Mouse (Mus musculus) heart, embryonic 11.5 days (tissue): ENCODE data around the gene Bend3. TPM values are rescaled to one million over a fixed set of nuclear protein-coding genes. Genes with fewer than 3 reads are reported as not detected.

Experiments used
- ATAC-seq: fragments of 200-750 bp; cut with Nextera tagmentation; replicated peaks from 2 replicates; pipeline ENCODE4 v1.8.0; 2017; ENCODE audit warnings: moderate library complexity; ENCODE audit not compliant: insufficient number of reproducible peaks, low FRiP score, low TSS enrichment
- H3K27ac ChIP-seq: fragments of 300-500 bp; sonication (generic); 2 replicates; pipeline ENCODE4 v1.5.1; 2014; ENCODE audit warnings: mild to moderate bottlenecking, low read depth, low read length
- H3K27me3 ChIP-seq: fragments of 300-500 bp; sonication (generic); 2 replicates; pipeline ENCODE4 v1.6.1; 2014; ENCODE audit warnings: mild to moderate bottlenecking, low read length, mixed read lengths; ENCODE audit not compliant: control insufficient read depth, insufficient read depth
- H3K36me3 ChIP-seq: fragments of 300-500 bp; sonication (generic); 2 replicates; pipeline ENCODE4 v1.6.1; 2014; ENCODE audit warnings: mild to moderate bottlenecking, low read length, moderate library complexity, mixed read lengths; ENCODE audit not compliant: control insufficient read depth, insufficient read depth
- H3K4me1 ChIP-seq: fragments of 300-500 bp; sonication (generic); 2 replicates; pipeline ENCODE4 v1.6.1; 2014; ENCODE audit warnings: low read length; ENCODE audit not compliant: control insufficient read depth, insufficient read depth
- H3K4me2 ChIP-seq: fragments of 300-500 bp; sonication (generic); 2 replicates; pipeline ENCODE4 v1.6.1; 2014; ENCODE audit warnings: mild to moderate bottlenecking, moderate library complexity
- H3K4me3 ChIP-seq: fragments of 300-500 bp; sonication (generic); 2 replicates; pipeline ENCODE4 v1.5.1; 2014; ENCODE audit warnings: low read depth, low read length
- H3K9ac ChIP-seq: fragments of 300-500 bp; sonication (generic); 2 replicates; pipeline ENCODE4 v1.6.1; 2014; ENCODE audit warnings: mild to moderate bottlenecking, low read depth, low read length, moderate library complexity
- H3K9me3 ChIP-seq: fragments of 300-500 bp; sonication (generic); replicated peaks from 2 replicates; pipeline ENCODE4 v1.6.1; 2016; ENCODE audit warnings: low read length; ENCODE audit not compliant: control insufficient read depth
- WGBS: fragments of 180-500 bp; shearing (Covaris S2); extraction: QIAGEN DNeasy Blood & Tissue Kit; methylation state at CpG from one replicate; pipeline ENCODE4 v1.1.7; 2014; ENCODE audit not compliant: insufficient replicate concordance; 5-methylcytosine and 5-hydroxymethylcytosine counted together
- polyA plus RNA-seq: library from polyadenylated mRNA; unstranded; fragments of >200 nt; fragmentation: Nextera tagmentation; extraction: Ambion mirVana; gene quantifications from 2 replicates; pipeline ENCODE4 v1.2.1, GENCODE M21; 2014

Bend3 gene
- polyA plus RNA-seq, 1 experiment from 2014 or later: 3.9 TPM

DNA sequence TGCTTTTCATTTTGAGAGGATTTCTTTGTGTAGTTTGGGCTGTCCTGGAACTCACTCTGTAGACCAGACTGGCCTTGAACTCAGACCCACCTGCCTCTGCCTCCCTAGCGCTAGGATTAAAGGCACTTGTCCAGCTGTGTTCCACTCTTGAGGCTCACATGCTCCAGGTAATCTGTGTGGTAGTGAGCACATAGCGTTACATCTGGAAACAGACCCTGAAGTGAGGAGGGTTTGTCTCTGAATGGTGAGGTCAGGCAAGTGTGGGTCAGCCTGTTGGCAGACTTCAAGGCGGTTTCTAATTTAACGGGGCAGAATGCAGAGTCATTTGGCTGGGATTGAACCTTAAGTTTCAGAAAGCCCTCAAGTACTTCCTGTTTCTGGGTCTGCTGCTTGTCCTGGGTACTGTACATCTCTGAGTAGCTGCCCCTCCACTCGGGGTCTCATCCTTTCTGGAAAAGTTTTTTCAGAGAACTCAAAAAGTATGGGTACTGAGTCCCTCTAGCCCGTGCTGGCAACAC, 7.2 kb downstream of the Bend3 start:
- no peak for ATAC-seq
- H3K27ac ChIP-seq: no peak overlapping the region
- no peaks in the 10 kb centered on the region for H3K9me3 ChIP-seq

DNA sequence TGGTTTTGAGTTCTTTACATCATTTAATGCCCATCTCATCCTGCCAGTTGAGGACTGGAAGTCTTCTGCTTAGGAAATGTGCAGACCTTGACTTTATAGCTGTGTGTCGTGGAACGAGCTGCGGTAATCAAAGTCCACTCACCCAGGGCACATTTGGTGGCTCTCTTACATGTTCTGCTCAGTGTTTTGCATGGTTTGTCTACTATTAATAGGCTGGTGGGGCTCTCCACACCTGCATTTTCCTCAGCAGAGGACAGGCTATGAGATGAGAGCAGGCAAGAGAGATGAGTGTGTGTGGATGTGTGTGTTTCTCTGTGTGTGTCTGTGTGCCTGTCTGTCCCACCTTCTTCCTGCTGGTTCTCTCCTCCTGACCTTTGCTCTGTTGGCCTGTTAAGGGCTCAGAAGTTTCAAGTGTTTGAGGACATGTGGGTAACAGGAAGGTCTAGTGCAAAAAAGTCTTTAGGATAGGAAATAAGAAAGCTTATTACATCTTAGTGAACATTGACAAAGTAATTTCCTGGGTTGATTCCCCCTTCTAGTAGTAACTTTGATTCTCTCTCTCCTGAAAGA, 8.9 kb downstream of the Bend3 start:
- H3K4me2 ChIP-seq: no peak overlapping the region
- no peak for ATAC-seq
- WGBS: 72% methylated on average over 3 of the region's 3 CpGs
- H3K9me3 ChIP-seq: no peaks in the 10 kb centered on the region
- no peak overlapping the region for H3K4me3 ChIP-seq
- no peak overlapping the region for H3K27ac ChIP-seq
- H3K9ac ChIP-seq: no peak overlapping the region
- no peaks in the 10 kb centered on the region for H3K27me3 ChIP-seq
- no peaks in the 10 kb centered on the region for H3K36me3 ChIP-seq
- H3K4me1 ChIP-seq: peaks cover 42% of the 10 kb centered on the region

More for the DNA sequence above, 7.2 kb downstream of the Bend3 start:
- Histone ChIP-seq H3K36me3 (no peaks in the 10 kb centered on the region), H3K4me2 (no peak overlapping the region), H3K27me3 (no peaks in the 10 kb centered on the region), H3K9ac (no peak overlapping the region), H3K4me1 (peaks cover 46% of the 10 kb centered on the region), H3K4me3 (no peak overlapping the region)
- 81% methylated on average over 6 of the region's 6 CpGs for WGBS

DNA sequence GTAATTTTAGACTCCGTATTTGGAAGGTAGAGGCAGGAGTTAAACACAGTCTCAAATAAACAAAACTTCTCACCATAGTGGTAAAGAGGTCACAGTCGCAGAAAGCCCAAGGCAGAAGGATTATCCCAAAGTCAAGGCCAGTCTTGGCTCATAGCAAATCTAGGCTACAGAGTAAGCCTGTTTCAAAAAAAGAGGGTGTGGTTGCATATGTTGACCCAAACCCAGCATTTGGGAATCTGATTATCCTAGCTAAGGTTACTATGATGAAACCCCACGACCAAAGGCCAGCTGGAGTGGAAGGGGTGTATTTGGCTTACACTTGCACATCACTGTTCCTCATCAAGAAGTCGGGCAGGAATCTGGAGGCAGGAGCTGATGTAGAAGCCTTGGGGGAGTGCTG, 9.6 kb downstream of the Bend3 start:
- no peak overlapping the region for H3K4me2 ChIP-seq
- H3K36me3 ChIP-seq: no peaks in the 10 kb centered on the region
- no peak overlapping the region for H3K9ac ChIP-seq
- H3K4me3 ChIP-seq: no peak overlapping the region
- no peak for ATAC-seq
- H3K27ac ChIP-seq: no peak overlapping the region
- H3K4me1 ChIP-seq: peaks cover 37% of the 10 kb centered on the region
- H3K9me3 ChIP-seq: no peaks in the 10 kb centered on the region
- WGBS: 79% methylated on average over 4 of the region's 4 CpGs
- H3K27me3 ChIP-seq: no peaks in the 10 kb centered on the region

DNA sequence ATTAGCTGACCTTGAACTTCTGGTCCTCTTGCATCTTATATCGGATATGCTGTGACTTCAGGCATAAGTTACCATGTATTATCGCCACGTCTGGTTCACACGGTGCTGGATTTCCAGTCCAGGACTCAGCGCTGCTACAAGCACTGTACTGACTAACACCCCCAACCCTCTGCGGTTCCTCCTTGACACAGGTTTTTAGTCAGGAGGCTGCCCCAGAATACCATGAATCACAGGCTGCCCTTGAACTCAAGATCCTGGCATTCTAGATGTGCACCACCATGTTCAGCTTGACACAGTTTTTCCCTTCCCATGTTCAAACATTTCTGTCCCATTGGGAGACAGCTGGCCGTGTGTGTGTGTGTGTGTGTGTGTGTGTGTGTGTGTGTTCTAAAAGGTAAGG, 10.5 kb downstream of the Bend3 start:
- H3K4me2 ChIP-seq: peak overlapping the region; percentile 19; the same call in 1 of the 2 replicates
- no peak overlapping the region for H3K4me3 ChIP-seq
- H3K27ac ChIP-seq: 0 out of 2 replicates have a peak overlapping the region, but pooled peaks have one; percentile 41
- no peaks in the 10 kb centered on the region for H3K27me3 ChIP-seq
- H3K9ac ChIP-seq: no peak overlapping the region
- no peak for ATAC-seq
- peaks cover 31% of the 10 kb centered on the region for H3K4me1 ChIP-seq
- H3K36me3 ChIP-seq: no peaks in the 10 kb centered on the region
- H3K9me3 ChIP-seq: no peaks in the 10 kb centered on the region
- WGBS: 83% methylated on average over 7 of the region's 7 CpGs

DNA sequence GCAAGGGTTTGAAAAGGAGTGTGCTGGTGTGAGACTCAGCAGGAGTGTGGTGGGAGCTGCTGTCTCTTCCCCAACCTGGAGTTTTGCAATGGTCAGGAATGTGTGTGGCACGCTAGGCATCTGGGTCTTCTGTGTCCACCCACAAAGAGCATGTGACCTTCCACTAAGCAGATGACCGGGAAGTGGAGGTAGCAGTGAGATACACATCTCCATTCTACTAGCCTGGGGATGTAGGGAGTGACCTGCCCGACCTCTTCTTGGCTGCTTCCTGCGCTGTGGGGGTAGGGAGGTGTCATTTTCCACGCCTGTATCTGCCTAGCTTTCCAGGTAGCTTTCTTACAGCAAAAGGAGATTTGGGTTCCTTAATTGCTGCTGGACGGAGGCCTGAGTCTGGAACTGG, 10.9 kb downstream of the Bend3 start:
- Histone ChIP-seq H3K4me2 (peak overlapping the region; percentile 39; the same call in 1 of the 2 replicates), H3K9me3 (no peaks in the 10 kb centered on the region), H3K4me1 (peaks cover 28% of the 10 kb centered on the region), H3K9ac (no peak overlapping the region), H3K4me3 (no peak overlapping the region), H3K27ac (peak overlapping the region; percentile 48), H3K36me3 (no peaks in the 10 kb centered on the region), H3K27me3 (no peaks in the 10 kb centered on the region)
- peak; percentile 53; the same call in 1 of the 2 replicates for ATAC-seq
- WGBS: 18% methylated on average over 6 of the region's 6 CpGs

DNA sequence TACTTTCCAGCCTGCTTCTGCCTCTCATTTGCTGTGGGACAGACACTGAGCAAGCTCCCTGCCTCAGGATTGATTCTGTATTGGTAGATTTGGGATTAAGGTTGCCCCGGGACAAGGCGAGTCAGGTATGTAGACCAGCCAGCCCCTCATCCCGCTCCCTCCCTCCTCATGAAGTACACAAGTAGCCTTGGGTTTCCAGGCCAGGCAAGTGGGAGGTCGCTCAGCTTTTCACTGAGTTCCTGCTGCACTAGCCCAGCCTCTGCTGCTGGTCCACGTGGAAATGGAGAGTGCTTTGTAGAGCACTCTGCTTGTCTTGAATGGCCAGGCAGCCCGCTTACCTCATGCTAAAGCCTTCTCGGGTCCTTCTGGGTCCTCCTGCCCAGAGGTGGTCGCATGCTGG, 11.4 kb downstream of the Bend3 start:
- no peaks in the 10 kb centered on the region for H3K27me3 ChIP-seq
- H3K27ac ChIP-seq: peak overlapping the region; percentile 48
- no peaks in the 10 kb centered on the region for H3K36me3 ChIP-seq
- H3K4me2 ChIP-seq: peak overlapping the region; percentile 39; the same call in 1 of the 2 replicates
- no peak overlapping the region for H3K9ac ChIP-seq
- no peak overlapping the region for H3K4me3 ChIP-seq
- H3K4me1 ChIP-seq: peaks cover 28% of the 10 kb centered on the region
- no peak for ATAC-seq
- no peaks in the 10 kb centered on the region for H3K9me3 ChIP-seq
- 64% methylated on average over 8 of the region's 8 CpGs for WGBS

DNA sequence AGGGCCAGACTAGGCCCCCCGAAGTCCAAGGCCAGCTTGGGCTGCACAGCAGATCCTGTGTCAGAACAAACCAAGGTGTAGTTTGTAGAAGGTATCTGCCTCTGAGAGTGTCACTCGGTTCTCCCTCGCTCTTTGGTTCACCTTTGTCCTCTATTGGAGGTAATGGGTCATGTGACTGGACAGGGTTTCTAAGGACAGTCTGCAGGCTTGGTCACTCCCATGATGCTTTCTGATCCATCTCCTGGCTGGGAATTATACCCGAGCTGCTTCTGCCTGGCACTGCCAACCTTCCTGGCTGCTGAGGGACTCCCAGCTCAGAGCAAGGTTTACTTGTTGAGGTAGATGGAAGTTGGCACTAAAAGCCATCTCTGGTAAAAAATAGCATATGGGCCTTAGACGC, 12.2 kb downstream of the Bend3 start:
- Histone ChIP-seq H3K9ac (no peak overlapping the region), H3K4me3 (no peak overlapping the region), H3K27me3 (no peaks in the 10 kb centered on the region), H3K4me1 (peaks cover 28% of the 10 kb centered on the region), H3K36me3 (peaks cover 6% of the 10 kb centered on the region; the same call in 1 of the 2 replicates), H3K27ac (no peak overlapping the region), H3K4me2 (no peak overlapping the region), H3K9me3 (no peaks in the 10 kb centered on the region)
- 81% methylated on average over 5 of the region's 5 CpGs for WGBS
- ATAC-seq: no peak

DNA sequence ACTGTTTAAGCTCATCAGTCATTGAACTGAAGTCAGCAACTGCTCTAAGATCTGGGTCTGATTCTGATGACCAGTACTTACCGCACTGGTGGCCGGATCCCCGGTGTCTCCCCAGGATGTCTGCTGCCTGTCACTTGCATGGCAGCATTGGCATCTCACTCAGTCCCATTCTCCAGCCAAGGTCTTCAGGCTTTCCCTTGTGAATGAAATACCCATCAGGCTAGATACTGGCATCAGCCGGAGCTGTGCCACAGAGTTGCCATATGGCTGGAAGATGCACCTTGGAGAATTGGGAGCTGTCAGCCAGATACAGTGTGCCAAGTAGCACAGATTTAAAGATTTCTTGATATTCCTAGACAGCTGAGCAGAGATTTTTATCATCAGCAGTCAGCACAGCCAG, 24.0 kb downstream of the Bend3 start:
- Histone ChIP-seq H3K27ac (no peak overlapping the region), H3K4me1 (no peaks in the 10 kb centered on the region), H3K27me3 (no peaks in the 10 kb centered on the region), H3K4me3 (no peak overlapping the region), H3K9ac (no peak overlapping the region), H3K36me3 (peaks cover 14% of the 10 kb centered on the region), H3K4me2 (no peak overlapping the region), H3K9me3 (no peaks in the 10 kb centered on the region)
- 89% methylated on average over 4 of the region's 4 CpGs for WGBS
- no peak for ATAC-seq

DNA sequence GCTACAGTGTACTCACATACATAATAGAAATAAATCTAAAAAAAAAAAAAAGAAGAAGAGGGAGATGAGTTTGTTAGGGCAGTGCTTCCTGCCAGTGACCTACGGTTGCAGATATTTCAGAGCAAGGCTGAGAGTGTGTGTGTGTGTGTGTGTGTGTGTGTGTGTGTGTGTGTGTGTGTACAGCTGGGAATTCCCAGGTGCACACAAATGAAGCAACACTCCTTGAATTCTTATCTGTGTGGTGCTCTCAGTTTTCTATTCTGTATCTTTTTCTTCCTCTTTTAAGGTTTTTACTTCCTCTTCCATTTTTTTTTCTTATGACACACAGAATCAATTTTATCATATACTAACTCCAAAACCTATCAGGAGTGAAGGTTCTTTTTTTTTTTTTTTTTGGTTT, 25.7 kb downstream of the Bend3 start:
- peaks cover 3% of the 10 kb centered on the region for H3K36me3 ChIP-seq
- 94% methylated on average over 1 of the region's 1 CpGs for WGBS
- H3K4me2 ChIP-seq: no peak overlapping the region
- no peak overlapping the region for H3K27ac ChIP-seq
- H3K4me1 ChIP-seq: no peaks in the 10 kb centered on the region
- H3K9ac ChIP-seq: no peak overlapping the region
- H3K9me3 ChIP-seq: no peaks in the 10 kb centered on the region
- H3K4me3 ChIP-seq: no peak overlapping the region
- H3K27me3 ChIP-seq: no peaks in the 10 kb centered on the region
- no peak for ATAC-seq
